Mouse (Mus musculus) embryonic stem cell, embryonic (primary cell): Measurements from ENCODE around the gene Gsap.
"Not testable (repeated sequence)": the region's sequence is repeated elsewhere in the genome, so short reads cannot be mapped to it uniquely, and the experiment has no call there.

Experiments used
- CTCF ChIA-PET, 4 experiments: fragments of 300-600 bp in 2 of 4; fragments of 350-600 bp in 2 of 4; sonication (Branson Sonifier 250); formaldehyde crosslinking; loops; one replicate each; lab custom pipeline; 2022; ENCODE audit warnings: inconsistent platforms in 2 of 4; lab: Charles Lee
- POLR2A ChIA-PET, 4 experiments: fragments of 300-600 bp in 2 of 4; fragments of 350-600 bp in 2 of 4; sonication (Branson Sonifier 250); formaldehyde crosslinking; loops; one replicate each; lab custom pipeline; 2022; ENCODE audit warnings: antibody characterized with exemption in 4 of 4, inconsistent platforms in 1 of 4; lab: Charles Lee

Gene Gsap

GRCm38 (mm10) chr5:21283356-21284062, 97.5 kb downstream of the Gsap start:
- POLR2A ChIA-PET, result no interaction called here
- CTCF ChIA-PET, result no interaction called here

- CTCF ChIA-PET, result no interaction called here
- POLR2A ChIA-PET, result interaction anchor here in 1 of 4 experiments (0.6 kb wide), 1 partner anchor 41 kb away, joined by 3 read pairs; no protein-coding TSS in a partner anchor
Observed at GRCm38 (mm10) chr5:21288658-21289435, 102.8 kb downstream of the Gsap start.

GRCm38 (mm10) chr5:21290594-21290993, 104.5 kb downstream of the Gsap start:
- ChIA-PET CTCF (interaction anchor here in 1 of 4 experiments (0.6 kb wide), 1 partner anchor 561 kb away, joined by 3 read pairs; no protein-coding TSS in a partner anchor), POLR2A (interaction anchor here in 1 of 4 experiments (0.6 kb wide), 1 partner anchor 393 kb away, joined by 3 read pairs; no protein-coding TSS in a partner anchor)

GRCm38 (mm10) chr5:21295683-21296082, 109.6 kb downstream of the Gsap start:
- ChIA-PET POLR2A (no interaction called here), CTCF (no interaction called here)

GRCm38 (mm10) chr5:21299076-21299755, 113.2 kb downstream of the Gsap start:
- ChIA-PET POLR2A (interaction anchor here in 1 of 4 experiments (0.7 kb wide), 1 partner anchor 31 kb away, joined by 3 read pairs; no protein-coding TSS in a partner anchor), CTCF (no interaction called here)

GRCm38 (mm10) chr5:21300058-21300457, 114.0 kb downstream of the Gsap start:
- ChIA-PET CTCF (no interaction called here), POLR2A (no interaction called here)

- POLR2A ChIA-PET, result no interaction called here
- CTCF ChIA-PET, result no interaction called here
Observed at GRCm38 (mm10) chr5:21301011-21301410, 115.0 kb downstream of the Gsap start.

GRCm38 (mm10) chr5:21307165-21307564, 121.1 kb downstream of the Gsap start:
- POLR2A ChIA-PET, result interaction anchor here in 1 of 4 experiments (0.6 kb wide), 1 partner anchor 29 kb away, joined by 6 read pairs; no protein-coding TSS in a partner anchor

GRCm38 (mm10) chr5:21314696-21315095, 128.6 kb downstream of the Gsap start:
- ChIA-PET CTCF (no interaction called here), POLR2A (no interaction called here)

More at GRCm38 (mm10) chr5:21307165-21307564, 121.1 kb downstream of the Gsap start:
- CTCF ChIA-PET, result no interaction called here

GRCm38 (mm10) chr5:21320138-21320537, 134.1 kb downstream of the Gsap start:
- CTCF ChIA-PET, result no interaction called here
- POLR2A ChIA-PET, result interaction anchor here in 1 of 4 experiments (1.5 kb wide), 1 partner anchor 10 kb away, joined by 3 read pairs; no protein-coding TSS in a partner anchor

GRCm38 (mm10) chr5:21326494-21326893, 140.4 kb downstream of the Gsap start:
- ChIA-PET POLR2A (no interaction called here), CTCF (interaction anchor here in 2 of 4 experiments (0.6 to 1.3 kb wide), 4 partner anchors 15 to 262 kb away, joined by 3 to 4 read pairs (median 3); no protein-coding TSS in a partner anchor)

GRCm38 (mm10) chr5:21328560-21328959, 142.5 kb downstream of the Gsap start:
- CTCF ChIA-PET, result no interaction called here
- POLR2A ChIA-PET, result no interaction called here

- CTCF ChIA-PET, result interaction anchor here in 2 of 4 experiments (0.7 to 1.1 kb wide), 2 partner anchors 257 to 374 kb away, joined by 3 to 5 read pairs; no protein-coding TSS in a partner anchor
- POLR2A ChIA-PET, result interaction anchor here in 2 of 4 experiments (0.5 to 1.3 kb wide), 9 partner anchors 10 to 1014 kb away, joined by 3 to 7 read pairs (median 3); partner anchors contain the start of gene Lrrc17 (in 1 of the 2)
Observed at GRCm38 (mm10) chr5:21329672-21330665, 143.9 kb downstream of the Gsap start.

GRCm38 (mm10) chr5:21331656-21332055, 145.6 kb downstream of the Gsap start:
- POLR2A ChIA-PET, result interaction anchor here in 1 of 4 experiments (1.0 kb wide), 1 partner anchor 94 kb away, joined by 4 read pairs; no protein-coding TSS in a partner anchor

GRCm38 (mm10) chr5:21332119-21332518, 146.1 kb downstream of the Gsap start:
- ChIA-PET CTCF (interaction anchor here in 1 of 4 experiments (0.5 kb wide), 1 partner anchor 1893 kb away, joined by 3 read pairs; no protein-coding TSS in a partner anchor), POLR2A (interaction anchor here in 1 of 4 experiments (1.0 kb wide), 1 partner anchor 94 kb away, joined by 4 read pairs; no protein-coding TSS in a partner anchor)

More at GRCm38 (mm10) chr5:21331656-21332055, 145.6 kb downstream of the Gsap start:
- CTCF ChIA-PET, result interaction anchor here in 1 of 4 experiments (0.5 kb wide), 1 partner anchor 1894 kb away, joined by 3 read pairs; no protein-coding TSS in a partner anchor

- POLR2A ChIA-PET, CTCF ChIA-PET: not testable (repeated sequence)
Observed at GRCm38 (mm10) chr5:21342265-21342664, 156.2 kb downstream of the Gsap start.

GRCm38 (mm10) chr5:21348366-21348765, 162.3 kb downstream of the Gsap start:
- POLR2A ChIA-PET, result no interaction called here
- CTCF ChIA-PET, result no interaction called here
